Mouse (Mus musculus): Measurements from ENCODE around the gene Cpd.

The Cpd gene

DNA sequence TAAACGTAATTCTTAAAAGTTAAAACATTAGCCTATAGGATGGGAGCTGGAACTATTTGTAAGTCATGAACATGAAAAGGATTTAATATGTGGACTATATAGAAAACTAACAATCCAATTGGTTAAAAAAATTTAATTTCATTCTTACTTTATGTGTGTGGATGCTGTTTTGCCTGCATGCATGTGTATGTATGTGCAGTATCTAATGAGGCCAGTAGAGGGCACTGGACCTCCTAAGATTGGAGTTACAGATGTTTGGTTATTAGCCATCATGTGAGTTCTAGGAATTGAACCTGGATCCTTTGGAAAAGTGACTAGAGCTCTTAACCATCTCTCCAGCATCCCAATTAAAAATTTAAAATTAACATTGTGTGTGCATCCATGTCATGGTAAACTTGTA is 57.6 kb downstream of the Cpd start:
- DNase-seq (ENCODE audit: low read depth) = peak; percentile 89

DNA sequence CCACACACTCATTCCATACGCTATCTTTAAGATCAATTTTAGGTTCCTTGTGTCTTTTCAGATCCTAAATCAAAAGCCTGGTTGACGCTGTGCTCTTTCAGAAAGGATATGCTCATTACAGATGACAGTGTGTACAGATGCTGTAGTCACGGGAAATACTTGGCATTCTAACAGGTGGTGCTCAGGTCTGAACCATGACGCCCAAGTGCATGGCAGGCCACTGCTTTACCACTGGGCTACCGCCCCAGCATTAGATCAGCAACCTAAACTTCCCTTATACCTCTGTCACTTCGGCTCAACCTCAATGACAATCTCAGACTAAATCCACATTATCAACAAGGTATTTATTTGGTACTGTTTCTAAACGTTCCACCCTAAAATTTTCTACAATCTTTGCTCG is 71.3 kb downstream of the Cpd start:
- no peak for DNase-seq (ENCODE audit: low read depth)

DNA sequence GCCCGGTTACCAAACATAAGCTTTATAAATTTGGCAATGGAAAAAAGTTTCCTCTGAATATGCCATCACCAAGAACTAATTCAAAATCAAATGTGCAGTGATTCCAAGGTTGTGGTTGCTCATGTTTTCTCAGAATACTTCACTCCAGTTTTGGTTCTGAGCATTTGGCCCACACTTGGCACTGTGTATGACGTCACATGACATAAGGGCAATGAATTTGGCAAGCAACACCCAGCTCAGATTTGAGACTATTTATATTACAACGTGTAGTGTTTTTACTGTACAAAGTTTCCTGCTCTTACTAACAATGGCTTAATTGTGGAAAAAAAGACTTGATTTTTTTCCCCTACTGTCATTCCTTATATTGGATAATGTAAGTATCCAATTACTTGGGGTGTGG is 73.0 kb downstream of the Cpd start:
- peak; percentile 87 for DNase-seq (ENCODE audit: low read depth)

DNA sequence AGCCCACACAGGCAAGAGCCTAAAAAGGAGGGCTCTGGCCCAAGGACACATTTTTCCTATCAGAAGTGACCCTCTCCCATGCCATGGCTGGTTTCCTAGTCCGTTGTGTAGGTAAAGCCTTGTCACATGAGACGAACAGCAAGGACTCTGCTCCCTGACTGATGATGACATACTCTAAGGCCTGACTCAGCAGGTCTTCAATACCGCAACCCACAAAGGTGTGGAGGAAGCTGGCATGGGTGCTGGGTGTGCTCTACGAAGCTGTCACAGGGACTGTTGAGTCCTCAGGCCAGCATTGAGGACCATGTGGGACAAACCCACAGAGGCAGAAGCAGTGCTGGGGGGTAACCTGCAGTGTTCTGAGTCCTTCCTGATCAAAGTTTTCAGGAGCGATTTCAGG is 76.3 kb downstream of the Cpd start:
- no peak for DNase-seq (ENCODE audit: low read depth)

DNA sequence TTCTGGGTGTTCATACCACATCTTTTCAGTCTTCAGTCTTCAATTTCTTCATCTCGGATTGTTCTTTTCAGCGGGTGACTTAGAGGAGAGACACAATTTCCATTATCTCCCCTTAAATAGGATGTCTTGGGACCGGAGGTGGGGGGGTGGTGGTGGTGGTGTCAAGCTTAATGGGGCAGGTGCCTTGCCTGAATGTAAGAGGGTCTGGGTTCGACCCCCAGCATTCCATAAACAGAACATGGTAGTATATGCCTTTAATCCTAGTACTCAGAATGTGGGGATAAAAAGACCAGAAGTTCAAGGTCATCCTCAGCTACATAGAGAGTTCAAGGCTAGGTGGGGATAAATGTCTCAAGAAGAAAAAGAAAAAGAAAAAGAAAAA is 83.1 kb downstream of the Cpd start:
- DNase-seq (ENCODE audit: low read depth) = no peak

DNA sequence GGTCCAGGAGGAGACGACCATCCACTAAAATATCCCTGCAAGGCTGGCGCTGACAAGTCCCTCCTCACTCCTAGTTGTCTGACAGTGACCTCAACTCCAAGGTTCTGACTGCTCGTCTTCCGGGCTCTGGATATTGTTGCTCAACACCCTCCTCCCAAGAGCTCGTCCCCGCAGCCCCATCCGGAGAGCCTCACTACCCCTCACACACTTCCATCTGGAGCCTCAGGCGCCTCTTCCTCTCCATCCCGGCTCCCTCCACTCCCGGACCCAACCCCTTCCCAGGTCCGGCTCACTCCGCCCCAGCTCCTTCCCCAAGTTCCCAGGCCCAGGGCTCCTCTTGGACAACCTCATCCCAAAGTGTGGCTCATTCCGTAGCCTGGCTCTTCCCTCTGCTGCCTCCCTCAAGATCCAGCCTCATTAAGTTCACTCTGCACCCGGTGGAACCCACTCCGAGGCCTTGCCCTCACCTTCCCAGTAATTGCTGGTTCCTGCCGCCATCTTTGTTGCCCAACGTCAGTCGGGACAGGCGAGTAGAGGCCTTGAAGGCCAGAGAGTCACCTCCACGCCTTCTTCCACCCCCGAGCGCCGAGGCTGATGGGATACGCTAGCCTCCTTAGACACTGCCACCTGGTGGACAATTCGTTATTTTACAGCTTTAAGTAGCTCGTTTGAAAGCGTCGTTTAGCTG is 83.6 kb downstream of the Cpd start, which contains the start of gene Gosr1:
Gene Gosr1 (minus strand): TSS at position 527 of the 688 bp plus-strand sequence.
- peak; percentile 99 for DNase-seq (ENCODE audit: low read depth)

DNA sequence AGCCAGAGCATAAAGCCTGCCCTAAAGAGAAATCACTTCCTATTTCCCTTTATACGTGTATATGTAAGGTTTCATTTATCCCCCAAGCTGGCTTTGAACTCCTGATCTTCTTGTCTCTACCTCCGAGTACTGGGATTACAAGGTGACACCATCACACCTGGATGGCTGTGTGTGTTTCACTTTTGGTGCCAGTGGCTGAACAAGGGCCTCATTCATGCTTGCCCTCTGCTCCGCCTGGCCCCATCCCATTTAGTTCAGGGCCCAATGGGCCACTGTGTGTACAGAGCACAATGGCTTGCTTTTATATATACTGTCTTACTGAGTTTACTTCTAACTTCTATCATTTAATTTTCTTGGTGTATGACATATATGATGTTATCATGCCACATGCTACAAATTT is 94.5 kb downstream of the Cpd start:
- no peak for DNase-seq (ENCODE audit: low read depth)

DNA sequence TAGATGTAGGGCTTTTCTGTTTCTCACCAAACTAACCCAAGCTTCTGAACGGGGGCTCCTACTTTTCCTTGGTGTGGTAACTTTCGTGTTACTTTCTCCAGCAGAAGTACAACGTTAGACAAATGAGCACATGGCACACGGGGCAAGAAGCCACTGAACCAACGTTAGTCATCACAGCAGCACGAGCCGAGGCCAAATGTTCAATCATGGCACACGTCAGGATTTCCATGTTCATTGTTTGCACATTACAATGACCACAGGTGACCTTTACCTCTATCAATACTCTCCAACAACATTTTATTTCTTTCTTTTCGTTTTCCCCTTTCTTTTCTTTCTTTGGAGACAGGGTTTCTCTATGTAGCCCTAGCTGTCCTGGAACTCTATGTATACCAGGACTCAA is 98.0 kb downstream of the Cpd start:
- DNase-seq (ENCODE audit: low read depth) = no peak

DNA sequence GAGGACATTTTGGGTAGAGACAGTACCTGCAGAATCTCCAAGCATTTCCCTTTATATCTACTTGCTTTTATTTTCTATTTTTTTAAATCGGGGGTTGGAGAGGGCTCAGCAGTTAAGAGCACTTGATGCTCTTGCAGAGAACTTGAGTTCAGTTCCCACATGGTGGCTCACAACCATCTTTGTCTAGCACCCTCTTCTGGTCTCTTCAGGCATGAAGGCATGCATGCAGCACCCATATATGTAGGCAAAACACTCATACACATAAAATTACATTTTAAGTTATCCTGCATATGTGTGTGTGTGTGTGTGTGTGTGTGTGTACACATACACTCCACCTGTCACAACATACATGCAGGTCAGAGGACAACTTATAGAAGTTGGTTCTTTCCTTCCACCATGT is 100.9 kb downstream of the Cpd start:
- no peak for DNase-seq (ENCODE audit: low read depth)

DNA sequence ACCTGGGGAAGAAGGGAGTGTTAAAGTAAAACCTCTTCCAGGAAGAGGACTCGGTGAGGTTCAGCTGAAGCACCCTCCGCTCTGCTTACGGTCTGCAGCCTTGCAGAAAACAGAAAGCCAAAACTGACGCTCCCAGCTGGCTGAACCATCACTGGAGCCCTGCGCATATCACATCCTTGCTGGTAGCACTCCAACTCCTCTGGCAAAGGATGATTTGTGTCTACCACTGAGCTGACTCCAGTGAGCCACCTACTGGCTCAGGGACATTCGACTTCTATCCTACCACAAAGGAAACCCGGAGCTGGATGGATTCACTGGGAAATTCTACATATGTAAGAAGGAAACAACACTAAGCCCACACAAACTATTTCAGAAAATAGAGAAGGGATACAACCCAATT is 102.3 kb downstream of the Cpd start:
- DNase-seq (ENCODE audit: low read depth) = peak; percentile 34

DNA sequence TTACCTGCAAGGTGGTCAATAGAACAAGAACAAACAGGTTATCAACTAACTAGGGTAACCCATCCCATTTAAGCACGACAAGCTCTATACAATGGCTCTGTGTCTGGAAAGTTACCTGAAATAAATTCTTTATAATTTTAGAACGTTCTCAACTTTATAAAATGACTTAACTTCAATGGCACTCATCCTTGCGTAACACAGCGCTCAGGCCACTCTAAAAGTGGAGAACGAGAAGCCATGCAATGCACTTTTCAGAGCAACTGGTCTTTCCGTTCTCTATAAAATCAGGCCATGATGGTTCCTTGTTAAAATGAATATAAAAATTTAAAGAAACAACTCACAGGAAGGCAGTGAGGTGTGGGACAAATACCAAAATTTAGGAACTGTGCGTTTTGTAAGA is 104.3 kb downstream of the Cpd start:
- DNase-seq (ENCODE audit: low read depth) = no peak

DNA sequence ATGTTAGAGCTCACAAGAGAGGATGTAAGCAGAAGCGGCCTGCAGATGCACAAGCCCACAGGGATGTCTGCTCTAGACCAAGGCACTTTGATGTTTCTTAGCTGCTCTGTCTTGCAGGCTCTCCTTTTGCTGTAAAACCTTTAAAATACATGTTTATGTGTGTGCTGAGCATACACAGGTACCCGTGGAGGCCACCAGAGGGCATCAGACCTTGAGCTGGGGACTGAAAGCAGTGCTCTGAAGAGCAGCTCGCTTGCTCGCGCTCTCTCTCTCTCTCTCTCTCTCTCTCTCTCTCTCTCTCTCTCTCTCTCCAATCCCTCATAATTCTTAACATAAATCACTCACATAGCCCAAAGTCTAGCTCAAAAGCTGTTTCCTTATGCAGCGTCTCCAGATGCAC is 107.7 kb downstream of the Cpd start:
- peak; percentile 40 for DNase-seq (ENCODE audit: low read depth)

DNA sequence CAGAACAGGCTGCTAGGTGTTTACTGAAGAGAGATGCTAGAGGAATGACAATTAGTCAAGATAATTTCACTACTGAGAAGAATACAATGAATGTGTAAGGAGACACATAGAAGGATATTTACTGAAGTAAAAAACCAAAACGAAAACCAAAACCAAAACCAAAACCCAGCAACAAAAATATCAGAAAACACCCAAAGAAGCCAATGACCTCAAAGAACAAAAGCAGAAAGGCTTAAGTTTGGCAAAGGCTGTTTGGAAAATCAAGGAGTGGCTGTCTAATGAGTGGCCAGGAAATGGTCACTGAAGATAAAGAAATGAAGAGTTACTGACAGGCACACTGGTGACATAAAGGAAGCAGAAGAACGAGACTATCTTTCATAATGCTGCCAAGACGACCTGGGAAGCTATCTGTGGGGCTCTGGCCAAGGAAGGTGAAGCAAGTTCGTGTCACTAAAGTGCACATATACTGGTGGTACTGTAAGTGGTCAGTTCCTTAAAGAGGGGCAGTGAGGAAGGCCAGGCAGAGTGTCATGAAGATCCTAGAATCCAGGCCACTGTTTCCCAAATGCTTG is 111.0 kb downstream of the Cpd start:
- no peak for DNase-seq (ENCODE audit: low read depth)

DNA sequence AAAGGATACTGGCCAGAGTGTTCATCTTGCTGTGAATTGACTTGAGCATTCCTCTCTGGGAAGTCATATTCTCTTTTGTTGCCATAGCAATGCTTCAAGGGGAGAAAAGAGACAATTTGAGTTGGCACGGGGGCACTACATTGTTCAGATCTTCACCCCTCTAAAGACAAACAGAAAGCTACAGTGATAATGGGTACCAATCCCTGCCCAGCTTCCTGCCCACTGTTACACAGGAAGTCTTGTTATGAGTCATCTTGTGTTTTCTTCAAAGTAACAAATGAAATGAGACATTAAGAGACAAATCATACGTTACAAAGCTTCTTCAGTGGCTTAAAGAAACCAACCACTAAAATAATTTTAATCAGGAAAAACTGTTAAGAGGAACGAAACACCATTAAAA is 112.3 kb downstream of the Cpd start:
- no peak for DNase-seq (ENCODE audit: low read depth)

DNA sequence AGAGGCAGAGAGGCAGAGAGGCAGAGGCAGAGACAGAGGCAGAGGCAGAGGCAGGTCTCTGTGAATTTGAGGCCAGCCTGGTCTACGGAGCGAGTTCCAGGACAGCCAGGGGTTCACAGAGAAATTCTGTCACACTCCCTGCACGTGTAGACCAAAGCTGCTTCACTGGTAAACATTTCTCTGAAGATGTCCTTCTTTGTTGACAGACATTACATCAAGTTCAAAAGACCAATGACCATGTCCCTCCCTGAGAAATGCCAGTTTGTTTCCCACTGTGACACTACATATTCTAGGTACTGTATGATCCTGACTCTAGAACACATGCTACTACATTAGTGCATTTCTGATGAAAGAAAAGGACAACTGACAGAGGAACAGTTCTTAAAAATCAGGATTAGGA is 116.2 kb downstream of the Cpd start:
- DNase-seq (ENCODE audit: low read depth) = no peak
